Mouse (Mus musculus): Measurements from ENCODE around the gene Ghrhr.

The Ghrhr gene

GRCm38 (mm10) chr6:55345264-55345663 is 30.8 kb upstream of the Ghrhr start:
- H3K36me3 ChIP-seq (ENCODE audit: control insufficient read depth, insufficient read depth, low read length, poor library complexity, severe bottlenecking): no peaks in the 10 kb centered on the region
- DNase-seq (ENCODE audit: low read depth, low spot score): no peak
- no peaks in the 10 kb centered on the region for H3K27me3 ChIP-seq (ENCODE audit: control insufficient read depth, insufficient read depth, low read length, poor library complexity, severe bottlenecking)

- Histone ChIP-seq H3K36me3 (ENCODE audit: control insufficient read depth, insufficient read depth, low read length, poor library complexity, severe bottlenecking) (no peaks in the 10 kb centered on the region), H3K27me3 (ENCODE audit: control insufficient read depth, insufficient read depth, low read length, poor library complexity, severe bottlenecking) (no peaks in the 10 kb centered on the region)
- DNase-seq (ENCODE audit: low read depth, low spot score): no peak
Measured at GRCm38 (mm10) chr6:55346491-55346890, 29.6 kb upstream of the Ghrhr start.

GRCm38 (mm10) chr6:55347711-55348571 is 28.2 kb upstream of the Ghrhr start:
- Histone ChIP-seq H3K27me3 (ENCODE audit: control insufficient read depth, insufficient read depth, low read length, poor library complexity, severe bottlenecking) (peaks cover 2% of the 10 kb centered on the region; the same call in 1 of the 2 replicates), H3K36me3 (ENCODE audit: control insufficient read depth, insufficient read depth, low read length, poor library complexity, severe bottlenecking) (no peaks in the 10 kb centered on the region)

GRCm38 (mm10) chr6:55349231-55349630 is 26.9 kb upstream of the Ghrhr start:
- Histone ChIP-seq H3K27me3 (ENCODE audit: control insufficient read depth, insufficient read depth, low read length, poor library complexity, severe bottlenecking) (peaks cover 2% of the 10 kb centered on the region; the same call in 1 of the 2 replicates), H3K36me3 (ENCODE audit: control insufficient read depth, insufficient read depth, low read length, poor library complexity, severe bottlenecking) (no peaks in the 10 kb centered on the region)
- DNase-seq (ENCODE audit: low read depth, low spot score): no peak

More at GRCm38 (mm10) chr6:55347711-55348571, 28.2 kb upstream of the Ghrhr start:
- DNase-seq (ENCODE audit: low read depth, low spot score): no peak

- DNase-seq (ENCODE audit: low read depth, low spot score): no peak
- Histone ChIP-seq H3K36me3 (ENCODE audit: control insufficient read depth, insufficient read depth, low read length, poor library complexity, severe bottlenecking) (no peaks in the 10 kb centered on the region), H3K27me3 (ENCODE audit: control insufficient read depth, insufficient read depth, low read length, poor library complexity, severe bottlenecking) (peaks cover 2% of the 10 kb centered on the region; the same call in 1 of the 2 replicates)
Measured at GRCm38 (mm10) chr6:55350383-55350952, 25.6 kb upstream of the Ghrhr start.

- Histone ChIP-seq H3K36me3 (ENCODE audit: control insufficient read depth, insufficient read depth, low read length, poor library complexity, severe bottlenecking) (no peaks in the 10 kb centered on the region), H3K27me3 (ENCODE audit: control insufficient read depth, insufficient read depth, low read length, poor library complexity, severe bottlenecking) (peaks cover 2% of the 10 kb centered on the region; the same call in 1 of the 2 replicates)
- DNase-seq (ENCODE audit: low read depth, low spot score): no peak
Measured at GRCm38 (mm10) chr6:55351712-55352111, 24.4 kb upstream of the Ghrhr start.

GRCm38 (mm10) chr6:55353711-55354445 is 22.2 kb upstream of the Ghrhr start:
- Histone ChIP-seq H3K27me3 (ENCODE audit: control insufficient read depth, insufficient read depth, low read length, poor library complexity, severe bottlenecking) (peaks cover 2% of the 10 kb centered on the region; the same call in 1 of the 2 replicates), H3K36me3 (ENCODE audit: control insufficient read depth, insufficient read depth, low read length, poor library complexity, severe bottlenecking) (no peaks in the 10 kb centered on the region)
- no peak for DNase-seq (ENCODE audit: low read depth, low spot score)

GRCm38 (mm10) chr6:55354456-55355117 is 21.5 kb upstream of the Ghrhr start:
- peaks cover 2% of the 10 kb centered on the region; the same call in 1 of the 2 replicates for H3K27me3 ChIP-seq (ENCODE audit: control insufficient read depth, insufficient read depth, low read length, poor library complexity, severe bottlenecking)
- no peak for DNase-seq (ENCODE audit: low read depth, low spot score)
- H3K36me3 ChIP-seq (ENCODE audit: control insufficient read depth, insufficient read depth, low read length, poor library complexity, severe bottlenecking): no peaks in the 10 kb centered on the region

GRCm38 (mm10) chr6:55355575-55355974 is 20.5 kb upstream of the Ghrhr start:
- no peaks in the 10 kb centered on the region for H3K36me3 ChIP-seq (ENCODE audit: control insufficient read depth, insufficient read depth, low read length, poor library complexity, severe bottlenecking)
- peaks cover 2% of the 10 kb centered on the region; the same call in 1 of the 2 replicates for H3K27me3 ChIP-seq (ENCODE audit: control insufficient read depth, insufficient read depth, low read length, poor library complexity, severe bottlenecking)
- DNase-seq (ENCODE audit: low read depth, low spot score): no peak

- no peak for DNase-seq (ENCODE audit: low read depth, low spot score)
- Histone ChIP-seq H3K27me3 (ENCODE audit: control insufficient read depth, insufficient read depth, low read length, poor library complexity, severe bottlenecking) (peaks cover 2% of the 10 kb centered on the region; the same call in 1 of the 2 replicates), H3K36me3 (ENCODE audit: control insufficient read depth, insufficient read depth, low read length, poor library complexity, severe bottlenecking) (no peaks in the 10 kb centered on the region)
Measured at GRCm38 (mm10) chr6:55356017-55356703, 19.9 kb upstream of the Ghrhr start.

GRCm38 (mm10) chr6:55356976-55357635 is 19.0 kb upstream of the Ghrhr start:
- no peaks in the 10 kb centered on the region for H3K36me3 ChIP-seq (ENCODE audit: control insufficient read depth, insufficient read depth, low read length, poor library complexity, severe bottlenecking)
- no peak for DNase-seq (ENCODE audit: low read depth, low spot score)
- H3K27me3 ChIP-seq (ENCODE audit: control insufficient read depth, insufficient read depth, low read length, poor library complexity, severe bottlenecking): peaks cover 2% of the 10 kb centered on the region; the same call in 1 of the 2 replicates

GRCm38 (mm10) chr6:55357636-55358031 is 18.5 kb upstream of the Ghrhr start:
- no peak for DNase-seq (ENCODE audit: low read depth, low spot score)
- Histone ChIP-seq H3K27me3 (ENCODE audit: control insufficient read depth, insufficient read depth, low read length, poor library complexity, severe bottlenecking) (peaks cover under 1% of the 10 kb centered on the region; the same call in 1 of the 2 replicates), H3K36me3 (ENCODE audit: control insufficient read depth, insufficient read depth, low read length, poor library complexity, severe bottlenecking) (no peaks in the 10 kb centered on the region)

- Histone ChIP-seq H3K36me3 (ENCODE audit: control insufficient read depth, insufficient read depth, low read length, poor library complexity, severe bottlenecking) (no peaks in the 10 kb centered on the region), H3K27me3 (ENCODE audit: control insufficient read depth, insufficient read depth, low read length, poor library complexity, severe bottlenecking) (no peaks in the 10 kb centered on the region)
- DNase-seq (ENCODE audit: low read depth, low spot score): peak; percentile 35
Measured at GRCm38 (mm10) chr6:55358731-55359143, 17.4 kb upstream of the Ghrhr start.

All from splenic B cell, adult 2 months (primary cell).